Mouse (Mus musculus) midbrain, embryonic 12.5 days (tissue): ENCODE measurements around the gene Gm21885. TPM values are rescaled to one million over a fixed set of nuclear protein-coding genes. Genes with fewer than 3 reads are reported as not detected.
A peak's percentile ranks its signal among the peaks of the same experiment; 100 is the strongest.

Experiments
- ATAC-seq: fragments of 200-750 bp; cut with Nextera tagmentation; 2 replicates; pipeline ENCODE4 v1.8.0; 2017; ENCODE audit warnings: low read depth, moderate TSS enrichment, moderate library complexity; ENCODE audit not compliant: low FRiP score
- H3K27ac ChIP-seq: fragments of 300-500 bp; sonication (generic); replicated peaks from 2 replicates; pipeline ENCODE4 v1.5.1; 2016; ENCODE audit warnings: mild to moderate bottlenecking
- H3K27me3 ChIP-seq: fragments of 300-500 bp; sonication (generic); 2 replicates; pipeline ENCODE4 v1.6.1; 2016; ENCODE audit warnings: mild to moderate bottlenecking
- H3K36me3 ChIP-seq: fragments of 300-500 bp; sonication (generic); 2 replicates; pipeline ENCODE4 v1.6.1; 2016
- H3K4me1 ChIP-seq: fragments of 300-500 bp; sonication (generic); 2 replicates; pipeline ENCODE4 v1.6.1; 2016
- H3K4me2 ChIP-seq: fragments of 300-500 bp; sonication (generic); replicated peaks from 2 replicates; pipeline ENCODE4 v1.6.1; 2016; ENCODE audit warnings: mild to moderate bottlenecking, moderate library complexity
- H3K4me3 ChIP-seq: fragments of 300-500 bp; sonication (generic); 2 replicates; pipeline ENCODE4 v1.5.1; 2016; ENCODE audit warnings: mild to moderate bottlenecking
- H3K9ac ChIP-seq: fragments of 300-500 bp; sonication (generic); replicated peaks from 2 replicates; pipeline ENCODE4 v1.6.1; 2016; ENCODE audit warnings: mild to moderate bottlenecking, moderate library complexity
- H3K9me3 ChIP-seq: fragments of 300-500 bp; sonication (generic); 2 replicates; pipeline ENCODE4 v1.6.1; 2016; ENCODE audit warnings: mild to moderate bottlenecking
- WGBS: fragments of 180-500 bp; shearing (Covaris S2); methylation state at CpG from one replicate; pipeline ENCODE4 v1.1.7; 2016; 5-methylcytosine and 5-hydroxymethylcytosine counted together
- polyA plus RNA-seq: library from polyadenylated mRNA; unstranded; fragments of >200 nt; fragmentation: Nextera tagmentation; extraction: Ambion mirVana; gene quantifications from 2 replicates; pipeline ENCODE4 v1.2.1, GENCODE M21; 2016

The Gm21885 gene
- polyA plus RNA-seq = 0.32 and 0.42 TPM in 2 replicates

- no peak within 1 kb of the TSS for H3K9ac ChIP-seq
- no peak within 1 kb of the TSS for H3K27ac ChIP-seq
- no peak within 1 kb of the TSS for H3K4me3 ChIP-seq
- no peaks in the 10 kb centered on the region for H3K9me3 ChIP-seq
- ATAC-seq = no peak
- H3K27me3 ChIP-seq = no peaks in the 10 kb centered on the region
- 89% methylated on average over 11 of the region's 11 CpGs for WGBS
- H3K4me1 ChIP-seq = 0 out of 2 replicates have a peak, but pooled peaks cover 11% of the 10 kb centered on the region
- no peak within 1 kb of the TSS for H3K4me2 ChIP-seq
- H3K36me3 ChIP-seq = peaks cover 22% of the 10 kb centered on the region
These were observed at the start of gene Gm21885 for GRCm38 (mm10) chr11:94281199-94282181. Gene Gm21885, plus strand, starts transcription at chr11:94281873.

DNA sequence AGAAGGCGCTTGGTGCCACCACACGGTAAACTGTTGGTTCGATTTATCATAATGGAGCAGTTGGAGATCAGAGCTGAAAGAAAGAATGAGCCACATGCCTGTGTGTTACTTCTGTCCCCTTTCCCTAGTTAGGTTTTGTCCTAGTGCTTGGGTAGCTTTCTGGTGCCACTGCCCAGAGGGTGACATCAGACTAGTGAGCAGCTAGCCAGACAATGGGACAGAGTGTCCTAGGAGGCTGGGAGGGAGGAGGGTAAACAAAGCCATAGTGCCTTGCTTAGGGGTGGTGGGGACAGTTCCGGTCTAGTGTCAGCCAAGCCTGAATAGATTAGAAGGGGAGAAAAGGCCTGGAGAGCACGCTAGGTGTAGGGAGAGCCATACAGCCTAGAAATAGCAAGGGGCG lies 48.3 kb upstream of the Gm21885 start:
- WGBS = 59% methylated on average over 6 of the region's 6 CpGs
- ATAC-seq = no peak

DNA sequence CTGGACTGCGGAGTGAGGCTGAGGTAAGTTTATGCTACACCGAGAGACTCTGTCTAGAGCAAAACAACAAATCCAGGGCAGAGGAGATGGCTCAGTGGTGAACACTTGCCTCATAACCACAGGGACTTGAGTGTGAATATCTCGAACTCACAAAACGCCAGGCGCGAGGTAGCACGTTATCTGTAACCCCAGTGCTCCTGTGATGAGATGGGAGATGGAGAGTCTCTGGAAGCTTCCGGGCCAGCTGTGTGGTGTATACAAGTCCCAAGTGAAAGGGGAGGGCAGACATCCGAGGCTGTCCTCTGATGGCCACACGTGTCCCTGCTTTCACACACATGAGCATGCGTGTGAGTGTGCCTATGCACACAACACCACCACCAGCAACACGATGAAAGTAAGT lies 47.3 kb upstream of the Gm21885 start:
- ATAC-seq = no peak
- peaks cover 3% of the 10 kb centered on the region; the same call in 1 of the 2 replicates for H3K27me3 ChIP-seq
- peaks cover 14% of the 10 kb centered on the region; the same call in 1 of the 2 replicates for H3K4me1 ChIP-seq
- no peaks in the 10 kb centered on the region for H3K9me3 ChIP-seq
- no peaks in the 10 kb centered on the region for H3K36me3 ChIP-seq
- no peak overlapping the region for H3K9ac ChIP-seq
- no peak overlapping the region for H3K4me3 ChIP-seq
- H3K27ac ChIP-seq = no peak overlapping the region
- H3K4me2 ChIP-seq = no peak overlapping the region
- WGBS = 91% methylated on average over 12 of the region's 12 CpGs

More for the DNA sequence above, 48.3 kb upstream of the Gm21885 start:
- Histone ChIP-seq H3K27me3 (peaks cover 3% of the 10 kb centered on the region; the same call in 1 of the 2 replicates), H3K4me1 (peaks cover 16% of the 10 kb centered on the region), H3K27ac (no peak overlapping the region; the same call in 1 of the 2 replicates), H3K36me3 (no peaks in the 10 kb centered on the region), H3K4me2 (no peak overlapping the region), H3K4me3 (no peak overlapping the region), H3K9ac (no peak overlapping the region), H3K9me3 (no peaks in the 10 kb centered on the region)

DNA sequence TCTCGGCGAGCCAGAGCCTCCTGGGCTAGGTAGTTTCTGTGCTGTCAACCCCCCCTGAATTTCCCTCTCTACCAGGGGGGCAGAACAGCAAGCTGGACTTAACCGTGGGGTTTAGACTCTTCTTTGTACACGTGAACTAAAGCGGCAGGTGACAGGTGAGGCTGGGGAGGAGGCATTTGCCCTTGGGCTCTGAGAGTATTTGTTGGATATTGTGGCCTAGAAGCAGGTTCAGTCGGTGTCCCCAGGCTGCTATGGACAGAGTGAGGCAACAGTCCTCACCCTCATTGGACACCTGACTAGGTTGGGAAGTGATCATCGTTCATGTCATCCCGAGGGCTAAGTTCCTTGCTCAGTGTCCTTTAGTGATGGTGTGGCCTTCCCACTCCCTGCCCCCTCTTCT lies 46.8 kb upstream of the Gm21885 start:
- no peaks in the 10 kb centered on the region for H3K9me3 ChIP-seq
- H3K36me3 ChIP-seq = no peaks in the 10 kb centered on the region
- no peak overlapping the region for H3K9ac ChIP-seq
- 92% methylated on average over 8 of the region's 8 CpGs for WGBS
- no peak overlapping the region for H3K4me3 ChIP-seq
- peaks cover 3% of the 10 kb centered on the region; the same call in 1 of the 2 replicates for H3K27me3 ChIP-seq
- no peak overlapping the region for H3K4me2 ChIP-seq
- H3K27ac ChIP-seq = no peak overlapping the region
- peaks cover 19% of the 10 kb centered on the region; the same call in 1 of the 2 replicates for H3K4me1 ChIP-seq
- no peak for ATAC-seq

GRCm38 (mm10) chr11:94236074-94236473 lies 45.6 kb upstream of the Gm21885 start:
- WGBS = 23% methylated on average over 3 of the region's 3 CpGs
- Histone ChIP-seq H3K4me1 (peaks cover 20% of the 10 kb centered on the region; the same call in 1 of the 2 replicates), H3K27ac (peak overlapping the region; percentile 61), H3K4me2 (no peak overlapping the region), H3K36me3 (no peaks in the 10 kb centered on the region), H3K27me3 (peaks cover 3% of the 10 kb centered on the region; the same call in 1 of the 2 replicates), H3K9ac (no peak overlapping the region), H3K9me3 (no peaks in the 10 kb centered on the region), H3K4me3 (no peak overlapping the region)
- peak; percentile 79 for ATAC-seq

GRCm38 (mm10) chr11:94238786-94239185 lies 42.9 kb upstream of the Gm21885 start:
- WGBS = 93% methylated on average over 8 of the region's 8 CpGs
- Histone ChIP-seq H3K4me1 (peaks cover 31% of the 10 kb centered on the region), H3K9ac (no peak overlapping the region), H3K4me3 (no peak overlapping the region), H3K27ac (no peak overlapping the region), H3K27me3 (peaks cover 28% of the 10 kb centered on the region), H3K9me3 (no peaks in the 10 kb centered on the region), H3K4me2 (no peak overlapping the region), H3K36me3 (no peaks in the 10 kb centered on the region)
- no peak for ATAC-seq

GRCm38 (mm10) chr11:94239706-94240105 lies 42.0 kb upstream of the Gm21885 start:
- Histone ChIP-seq H3K9me3 (no peaks in the 10 kb centered on the region), H3K27me3 (peaks cover 31% of the 10 kb centered on the region), H3K36me3 (no peaks in the 10 kb centered on the region), H3K9ac (no peak overlapping the region), H3K4me3 (no peak overlapping the region), H3K27ac (no peak overlapping the region; the same call in 1 of the 2 replicates), H3K4me1 (peaks cover 40% of the 10 kb centered on the region), H3K4me2 (no peak overlapping the region)
- 27% methylated on average over 9 of the region's 9 CpGs for WGBS
- ATAC-seq = no peak

- Histone ChIP-seq H3K4me1 (peaks cover 51% of the 10 kb centered on the region), H3K9ac (no peak overlapping the region; the same call in 1 of the 2 replicates), H3K9me3 (no peaks in the 10 kb centered on the region), H3K4me2 (peak overlapping the region; percentile 52), H3K36me3 (no peaks in the 10 kb centered on the region), H3K27me3 (peaks cover 32% of the 10 kb centered on the region), H3K27ac (peak overlapping the region; percentile 22; the same call in 1 of the 2 replicates), H3K4me3 (peak overlapping the region; percentile 22)
- ATAC-seq = peak; percentile 34; the same call in 1 of the 2 replicates
- 4% methylated on average over 29 of the region's 29 CpGs for WGBS
These were observed 38.8 kb upstream of the Gm21885 start for GRCm38 (mm10) chr11:94242760-94243421.

- H3K27ac ChIP-seq = peak overlapping the region; percentile 22; the same call in 1 of the 2 replicates
- H3K27me3 ChIP-seq = peaks cover 32% of the 10 kb centered on the region
- H3K4me1 ChIP-seq = peaks cover 51% of the 10 kb centered on the region
- peak overlapping the region; percentile 22; the same call in 1 of the 2 replicates for H3K4me3 ChIP-seq
- no peak for ATAC-seq
- H3K36me3 ChIP-seq = no peaks in the 10 kb centered on the region
- 32% methylated on average over 15 of the region's 15 CpGs for WGBS
- H3K9ac ChIP-seq = no peak overlapping the region
- H3K9me3 ChIP-seq = no peaks in the 10 kb centered on the region
- peak overlapping the region; percentile 52 for H3K4me2 ChIP-seq
These were observed 38.1 kb upstream of the Gm21885 start for GRCm38 (mm10) chr11:94243422-94244180.

DNA sequence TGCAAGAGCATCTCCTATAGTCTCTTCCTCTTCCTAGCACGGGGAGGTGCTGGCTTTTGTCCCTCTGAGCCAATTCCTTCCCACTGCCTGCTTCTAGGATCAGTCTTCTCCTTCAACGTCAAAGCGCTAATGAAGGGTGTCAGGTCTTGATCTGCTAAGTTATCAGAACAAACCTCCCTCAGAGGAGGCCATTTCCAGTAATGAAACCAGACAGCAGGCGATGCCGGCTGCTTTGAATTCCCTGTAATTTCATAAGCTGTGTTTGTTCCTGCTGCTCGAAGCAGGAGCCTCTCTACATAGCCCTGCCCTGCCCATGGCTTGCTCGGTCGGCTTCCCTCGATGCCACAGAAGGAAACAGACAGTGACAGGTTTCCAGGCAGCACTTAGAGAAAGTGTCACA lies 37.3 kb upstream of the Gm21885 start:
- no peaks in the 10 kb centered on the region for H3K36me3 ChIP-seq
- no peak overlapping the region; the same call in 1 of the 2 replicates for H3K27ac ChIP-seq
- WGBS = 62% methylated on average over 9 of the region's 9 CpGs
- no peak overlapping the region for H3K9ac ChIP-seq
- H3K4me1 ChIP-seq = peaks cover 50% of the 10 kb centered on the region
- H3K4me3 ChIP-seq = no peak overlapping the region
- H3K9me3 ChIP-seq = no peaks in the 10 kb centered on the region
- peaks cover 32% of the 10 kb centered on the region for H3K27me3 ChIP-seq
- H3K4me2 ChIP-seq = no peak overlapping the region
- ATAC-seq = no peak
